ENCODE assay signal across 8 mouse cellular contexts in the genomic region with DNA sequence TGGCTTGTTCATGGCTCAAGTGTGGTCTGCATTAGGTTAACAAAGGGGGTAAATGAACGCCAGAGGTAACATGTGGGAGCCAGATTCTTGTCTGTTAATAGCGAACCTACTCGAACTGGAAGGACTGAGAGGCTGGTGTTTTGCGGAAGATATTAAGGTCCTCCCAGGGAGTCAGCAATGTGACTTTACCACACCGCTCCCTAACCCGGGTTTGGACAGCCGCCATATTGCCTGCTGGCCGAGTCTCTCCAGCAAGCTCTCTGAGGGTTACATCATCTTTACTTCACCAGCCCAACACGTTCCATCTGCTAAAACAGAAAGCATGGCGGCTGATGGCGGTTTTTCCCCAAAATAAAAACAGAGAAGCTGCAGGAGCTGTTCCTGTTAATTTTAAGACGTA. TPM values are rescaled to one million over a fixed set of nuclear protein-coding genes. Genes with fewer than 3 reads are reported as not detected.
DNase-seq lines count a peak whose midpoint lies in the region; TF ChIP-seq lines count a peak whose summit lies in the region.

No protein-coding gene starts in this region.

- peak overlapping the region; percentile 45 for H3K4me3 ChIP-seq in testis, adult 2 months (ENCODE audit: control insufficient read depth, low read depth, low read length)

- TF ChIP-seq CTCF in testis, adult 2 months (IDR thresholded peaks at IDR 0.05; ENCODE audit: control insufficient read depth, insufficient read depth, insufficient replicate concordance, low read depth, low read length) = no peak

- DNase-seq in testis, postnatal 14 days (ENCODE audit: low spot score) = no peak
- DNase-seq in cerebellum, adult 9-10 months = peak; percentile 84
- peak; percentile 79 for DNase-seq in heart, postnatal 4 days
- DNase-seq in testis, postnatal 10 days (ENCODE audit: low spot score) = peak; percentile 56
- DNase-seq in spleen, postnatal 4 days (ENCODE audit: low spot score in 2 of 2) = no peak
- DNase-seq in frontal cortex, postnatal 10 days (ENCODE audit: low spot score in 2 of 2) = no peak
- no peak for DNase-seq in spleen, adult 12 weeks (ENCODE audit: low spot score)

- H3K4me1 ChIP-seq in testis, adult 2 months (ENCODE audit: control insufficient read depth, insufficient read depth, low read length) = peaks cover 2% of the 10 kb centered on the region

- no peak overlapping the region for H3K27ac ChIP-seq in testis, adult 2 months (ENCODE audit: control insufficient read depth, insufficient read depth, low read depth, low read length)

- no peaks in the 10 kb centered on the region for H3K27me3 ChIP-seq in testis, adult 2 months (ENCODE audit: control insufficient read depth, insufficient read depth, low read length)

- H3K36me3 ChIP-seq in testis, adult 2 months (ENCODE audit: control insufficient read depth, insufficient read depth, low read length) = no peaks in the 10 kb centered on the region

- no peak for TF ChIP-seq POLR2A in testis, adult 2 months (IDR thresholded peaks at IDR 0.05; ENCODE audit: control insufficient read depth, low read depth, low read length)

RNA-seq across cellular contexts. Expression of a gene that starts 6.5 kb away (rescaled TPM):
- 6.8 and 8.6 TPM in 2 replicates for polyA plus RNA-seq in testis, adult 2 months (2012; rRNA removed)
- total RNA-seq in heart, postnatal 4 days (2021) = 10 to 100 TPM; 33.3 to 34.2 TPM

RNA-seq across cellular contexts. Expression of a gene that starts 30.8 kb away (rescaled TPM):
- 0.83 and 0.89 TPM in 2 replicates for polyA plus RNA-seq in testis, adult 2 months (2012; rRNA removed)
- total RNA-seq in heart, postnatal 4 days (2021) = under 1 TPM; 0.45 to 0.61 TPM

RNA-seq across cellular contexts. Expression of a gene that starts 42.4 kb away (rescaled TPM):
- 2.8 and 3.2 TPM in 2 replicates for polyA plus RNA-seq in testis, adult 2 months (2012; rRNA removed)
- 1 to 10 TPM; 8.1 to 8.2 TPM for total RNA-seq in heart, postnatal 4 days (2021)

Comparison
In these comparisons a context has a peak if more than half of its experiments do, and no peak if none do; other contexts are left out.
1. DNase-seq: peak in cerebellum, adult 9-10 months (single experiment), heart, postnatal 4 days (single experiment) and testis, postnatal 10 days (single experiment); none in testis, postnatal 14 days (single experiment), spleen, postnatal 4 days (0 of 2), frontal cortex, postnatal 10 days (0 of 2) and spleen, adult 12 weeks (single experiment).